Mouse (Mus musculus): ENCODE measurements around the gene Ube2c. TPM values are rescaled to one million over a fixed set of nuclear protein-coding genes. Genes with fewer than 3 reads are reported as not detected.

Ube2c gene
- total and polyA plus RNA-seq, 3 experiments: 1.5 to 7.3 (median 4.2) TPM

DNA sequence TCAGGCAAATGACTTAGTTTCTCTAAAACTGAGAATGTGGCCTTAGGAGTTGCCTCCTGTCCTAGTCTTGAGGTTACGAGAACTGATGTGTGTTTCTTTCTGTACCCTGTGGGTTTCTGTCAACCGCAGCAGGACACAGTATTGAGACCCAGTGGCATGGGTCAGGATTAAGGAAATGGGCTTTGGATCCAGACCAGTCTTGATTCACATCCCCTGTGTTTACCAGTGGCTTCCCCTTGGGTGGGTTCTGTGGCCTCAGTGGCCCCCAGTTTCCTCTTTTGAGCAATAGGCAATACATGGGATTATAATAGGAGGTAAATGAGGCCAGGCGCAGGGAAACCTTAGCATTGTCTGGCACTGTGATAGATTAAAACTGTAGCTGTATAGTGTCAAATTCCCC, 17.3 kb downstream of the Ube2c start:
- no peak for TF ChIP-seq CTCF (IDR thresholded peaks at IDR 0.05)
- no peak for TF ChIP-seq EP300 (IDR thresholded peaks at IDR 0.05; ENCODE audit: insufficient read depth, low read depth, low read length)
- TF ChIP-seq POLR2A (IDR thresholded peaks at IDR 0.05; ENCODE audit: insufficient read depth, low read depth, low read length): no peak
- 78% methylated on average over 3 of the region's 3 CpGs for WGBS
- Histone ChIP-seq H3K27ac (peak overlapping the region; percentile 94), H3K9ac (ENCODE audit: low read depth, low read length) (no peak overlapping the region), H3K27me3 (ENCODE audit: control insufficient read depth, insufficient read depth, low read length) (no peaks in the 10 kb centered on the region), H3K79me2 (replicated peaks; ENCODE audit: control insufficient read depth, insufficient read depth, low read length) (no peaks in the 10 kb centered on the region), H3K36me3 (ENCODE audit: control insufficient read depth, insufficient read depth, low read length) (peaks cover 3% of the 10 kb centered on the region; the same call in 1 of the 2 replicates), H3K4me3 (peak overlapping the region; percentile 88; the same call in 1 of the 2 replicates), H3K4me1 (ENCODE audit: control insufficient read depth, insufficient read depth, low read length) (peaks cover 12% of the 10 kb centered on the region)
- peak in 1 of 2 experiments; percentile 21 for DNase-seq
- intact Hi-C loops (cut with DNase I): loop anchor here (5.0 kb wide), 1 partner anchor 40 kb away; the partner anchor contains the start of genes Dnttip1 and Wfdc3

DNA sequence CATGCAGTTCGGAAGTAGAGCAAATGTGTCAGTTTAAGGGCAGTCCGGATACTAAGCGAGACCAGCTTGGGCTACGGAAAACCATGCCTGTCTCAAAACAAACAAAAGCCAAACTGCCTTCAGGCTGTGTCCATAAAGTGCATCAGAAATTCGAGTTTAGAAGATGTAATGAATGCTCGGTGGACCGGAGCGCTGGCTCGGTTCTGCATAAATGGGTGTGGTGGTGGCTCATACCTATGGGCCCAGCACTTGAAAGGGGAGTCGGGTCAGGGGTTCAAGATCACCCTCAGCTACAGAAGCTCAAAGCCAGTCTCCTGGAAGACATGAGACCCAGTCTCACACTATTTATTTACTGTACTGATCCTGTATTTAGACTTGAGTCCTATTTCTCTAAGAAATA, 18.1 kb downstream of the Ube2c start:
- no peaks in the 10 kb centered on the region for H3K27me3 ChIP-seq (ENCODE audit: control insufficient read depth, insufficient read depth, low read length)
- H3K27ac ChIP-seq: no peak overlapping the region

DNA sequence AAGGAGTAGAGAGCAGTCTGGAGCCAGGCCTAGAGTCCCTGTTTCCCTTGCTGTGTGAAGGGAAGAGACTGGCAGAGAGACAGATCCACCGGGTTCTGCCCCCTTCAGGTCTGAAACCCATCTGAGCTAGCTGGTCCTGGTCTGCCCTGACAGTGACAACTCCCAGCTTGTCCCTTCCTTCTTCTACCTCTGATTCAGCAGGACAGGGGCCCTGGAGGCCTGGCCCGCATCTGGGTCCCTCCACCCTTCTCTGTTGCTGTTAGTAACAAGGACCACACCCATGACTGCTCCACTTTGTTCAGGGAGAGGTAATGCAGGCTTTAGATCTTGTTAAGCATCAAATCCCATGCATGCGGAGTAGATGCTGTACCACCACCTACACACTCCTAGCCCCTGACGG, 18.7 kb downstream of the Ube2c start:
- Histone ChIP-seq H3K9ac (ENCODE audit: low read depth, low read length) (no peak overlapping the region), H3K27me3 (ENCODE audit: control insufficient read depth, insufficient read depth, low read length) (no peaks in the 10 kb centered on the region), H3K4me3 (no peak overlapping the region), H3K4me1 (ENCODE audit: control insufficient read depth, insufficient read depth, low read length) (peaks cover 13% of the 10 kb centered on the region), H3K27ac (no peak overlapping the region), H3K36me3 (ENCODE audit: control insufficient read depth, insufficient read depth, low read length) (peaks cover 3% of the 10 kb centered on the region; the same call in 1 of the 2 replicates), H3K79me2 (replicated peaks; ENCODE audit: control insufficient read depth, insufficient read depth, low read length) (no peaks in the 10 kb centered on the region)
- intact Hi-C loops (cut with DNase I): loop anchor here (5.0 kb wide), 1 partner anchor 41 kb away; the partner anchor contains the start of genes Dnttip1 and Wfdc3
- peak in 1 of 2 experiments; percentile 31 for DNase-seq
- 63% methylated on average over 4 of the region's 4 CpGs for WGBS
- TF ChIP-seq EP300 (IDR thresholded peaks at IDR 0.05; ENCODE audit: insufficient read depth, low read depth, low read length): no peak
- TF ChIP-seq POLR2A (IDR thresholded peaks at IDR 0.05; ENCODE audit: insufficient read depth, low read depth, low read length): no peak
- TF ChIP-seq CTCF (IDR thresholded peaks at IDR 0.05): no peak

More for the DNA sequence above, 18.1 kb downstream of the Ube2c start:
- peaks cover 12% of the 10 kb centered on the region for H3K4me1 ChIP-seq (ENCODE audit: control insufficient read depth, insufficient read depth, low read length)
- no peak overlapping the region for H3K9ac ChIP-seq (ENCODE audit: low read depth, low read length)
- H3K79me2 ChIP-seq (replicated peaks; ENCODE audit: control insufficient read depth, insufficient read depth, low read length): no peaks in the 10 kb centered on the region
- no peak for DNase-seq
- peaks cover 3% of the 10 kb centered on the region; the same call in 1 of the 2 replicates for H3K36me3 ChIP-seq (ENCODE audit: control insufficient read depth, insufficient read depth, low read length)
- 68% methylated on average over 10 of the region's 10 CpGs for WGBS
- intact Hi-C loops (cut with DNase I): loop anchor here (5.0 kb wide), 1 partner anchor 40 kb away; the partner anchor contains the start of genes Dnttip1 and Wfdc3
- no peak overlapping the region for H3K4me3 ChIP-seq
- TF ChIP-seq POLR2A (IDR thresholded peaks at IDR 0.05; ENCODE audit: insufficient read depth, low read depth, low read length): no peak
- no peak for TF ChIP-seq EP300 (IDR thresholded peaks at IDR 0.05; ENCODE audit: insufficient read depth, low read depth, low read length)
- TF ChIP-seq CTCF (IDR thresholded peaks at IDR 0.05): no peak

DNA sequence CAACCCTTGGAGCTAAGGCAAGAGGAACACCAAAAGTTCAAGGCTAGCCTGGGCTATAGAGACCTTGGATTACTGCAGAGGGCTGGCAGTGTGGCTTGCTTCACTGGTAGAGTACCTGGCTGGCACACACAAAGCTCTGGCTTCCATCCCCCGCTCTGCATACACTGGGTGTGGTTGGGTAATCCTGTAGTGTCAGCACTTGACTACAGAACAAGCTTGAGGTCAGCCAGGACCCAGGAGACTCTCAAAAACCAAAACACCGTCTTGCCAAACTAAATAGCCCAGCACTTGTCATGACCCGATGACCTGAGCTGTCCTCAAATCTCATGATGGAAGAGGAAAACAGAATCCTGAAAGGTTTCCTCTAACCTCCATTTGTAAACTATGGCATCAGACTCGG, 20.8 kb downstream of the Ube2c start:
- intact Hi-C loops (cut with DNase I): no loop called here
- no peak overlapping the region for H3K9ac ChIP-seq (ENCODE audit: low read depth, low read length)
- H3K79me2 ChIP-seq (replicated peaks; ENCODE audit: control insufficient read depth, insufficient read depth, low read length): no peaks in the 10 kb centered on the region
- no peaks in the 10 kb centered on the region for H3K27me3 ChIP-seq (ENCODE audit: control insufficient read depth, insufficient read depth, low read length)
- TF ChIP-seq POLR2A (IDR thresholded peaks at IDR 0.05; ENCODE audit: insufficient read depth, low read depth, low read length) (no peak), EP300 (IDR thresholded peaks at IDR 0.05; ENCODE audit: insufficient read depth, low read depth, low read length) (no peak), CTCF (IDR thresholded peaks at IDR 0.05) (no peak)
- no peak overlapping the region for H3K27ac ChIP-seq
- peaks cover 5% of the 10 kb centered on the region for H3K36me3 ChIP-seq (ENCODE audit: control insufficient read depth, insufficient read depth, low read length)
- peaks cover 11% of the 10 kb centered on the region for H3K4me1 ChIP-seq (ENCODE audit: control insufficient read depth, insufficient read depth, low read length)
- no peak overlapping the region for H3K4me3 ChIP-seq
- peak in 1 of 2 experiments; percentile 36 for DNase-seq
- 53% methylated on average over 4 of the region's 4 CpGs for WGBS

DNA sequence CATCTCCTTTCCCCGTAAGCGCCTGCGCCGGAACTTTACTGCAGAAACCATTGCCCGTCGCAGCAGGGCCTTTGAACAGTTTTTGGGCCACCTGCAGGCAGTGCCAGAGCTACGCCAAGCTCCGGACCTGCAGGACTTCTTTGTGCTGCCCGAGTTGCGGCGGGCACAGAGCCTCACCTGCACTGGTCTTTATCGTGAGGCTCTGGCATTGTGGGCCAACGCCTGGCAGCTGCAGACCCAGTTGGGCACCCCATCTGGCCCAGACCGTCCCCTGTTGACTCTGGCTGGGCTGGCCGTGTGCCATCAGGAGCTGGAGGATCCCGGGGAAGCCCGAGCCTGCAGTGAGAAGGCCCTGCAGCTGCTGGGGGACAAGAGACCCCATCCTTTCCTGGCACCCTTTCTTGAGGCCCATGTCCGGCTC, 22.2 kb downstream of the Ube2c start:
- no peak overlapping the region for H3K9ac ChIP-seq (ENCODE audit: low read depth, low read length)
- H3K27me3 ChIP-seq (ENCODE audit: control insufficient read depth, insufficient read depth, low read length): no peaks in the 10 kb centered on the region
- no peak overlapping the region for H3K27ac ChIP-seq
- peaks cover 7% of the 10 kb centered on the region for H3K4me1 ChIP-seq (ENCODE audit: control insufficient read depth, insufficient read depth, low read length)
- no peak for TF ChIP-seq EP300 (IDR thresholded peaks at IDR 0.05; ENCODE audit: insufficient read depth, low read depth, low read length)
- no peak for TF ChIP-seq POLR2A (IDR thresholded peaks at IDR 0.05; ENCODE audit: insufficient read depth, low read depth, low read length)
- no peak for TF ChIP-seq CTCF (IDR thresholded peaks at IDR 0.05)
- peak in 1 of 2 experiments; percentile 26 for DNase-seq
- intact Hi-C loops (cut with DNase I): no loop called here
- no peaks in the 10 kb centered on the region for H3K79me2 ChIP-seq (replicated peaks; ENCODE audit: control insufficient read depth, insufficient read depth, low read length)
- WGBS: 77% methylated on average over 18 of the region's 18 CpGs
- H3K4me3 ChIP-seq: no peak overlapping the region
- H3K36me3 ChIP-seq (ENCODE audit: control insufficient read depth, insufficient read depth, low read length): peaks cover 5% of the 10 kb centered on the region

DNA sequence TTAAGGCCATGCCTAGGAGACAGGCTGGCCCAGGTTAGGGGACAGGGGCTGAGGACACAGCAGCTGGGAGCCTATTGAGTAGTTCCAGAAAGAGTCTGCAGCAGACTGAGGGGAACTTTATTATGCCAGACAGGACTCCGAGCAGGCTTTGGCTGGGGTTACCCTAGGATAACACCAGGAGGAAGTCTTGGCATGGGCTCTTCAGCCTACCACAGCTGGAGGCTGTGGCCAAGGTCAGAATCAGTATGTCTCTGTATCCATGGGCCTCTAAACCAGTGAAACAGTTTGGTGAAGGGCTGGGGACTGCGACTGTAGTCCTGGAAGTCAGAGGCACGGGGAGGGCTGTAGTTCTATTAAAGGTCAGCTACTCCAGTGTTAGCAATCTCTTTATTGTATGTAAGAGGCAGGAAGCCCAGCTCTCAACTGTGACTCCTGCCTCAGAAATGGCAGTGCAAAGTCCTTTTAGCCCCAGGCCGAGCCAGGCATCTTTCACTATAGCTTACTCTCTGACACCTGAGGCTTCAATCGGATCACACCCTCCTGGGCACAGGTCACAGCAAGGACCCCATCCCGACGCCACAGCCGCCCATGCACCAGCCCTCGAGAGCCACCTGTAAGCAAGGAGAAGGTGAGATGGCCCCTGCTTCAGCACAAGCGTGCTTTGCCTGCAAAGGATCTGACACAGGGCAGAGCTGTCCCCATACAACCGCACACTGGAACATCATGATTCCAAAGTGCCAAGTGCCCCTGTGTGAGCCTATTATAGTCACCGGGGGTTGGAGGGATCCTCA, 22.9 kb downstream of the Ube2c start:
- intact Hi-C loops (cut with DNase I): no loop called here
- DNase-seq: peak in 1 of 2 experiments; percentile 26
- Histone ChIP-seq H3K4me3 (no peak overlapping the region), H3K36me3 (ENCODE audit: control insufficient read depth, insufficient read depth, low read length) (peaks cover 2% of the 10 kb centered on the region; the same call in 1 of the 2 replicates), H3K27ac (no peak overlapping the region), H3K4me1 (ENCODE audit: control insufficient read depth, insufficient read depth, low read length) (peaks cover 4% of the 10 kb centered on the region), H3K9ac (ENCODE audit: low read depth, low read length) (no peak overlapping the region), H3K79me2 (replicated peaks; ENCODE audit: control insufficient read depth, insufficient read depth, low read length) (no peaks in the 10 kb centered on the region), H3K27me3 (ENCODE audit: control insufficient read depth, insufficient read depth, low read length) (no peaks in the 10 kb centered on the region)
- no peak for TF ChIP-seq CTCF (IDR thresholded peaks at IDR 0.05)
- no peak for TF ChIP-seq EP300 (IDR thresholded peaks at IDR 0.05; ENCODE audit: insufficient read depth, low read depth, low read length)
- no peak for TF ChIP-seq POLR2A (IDR thresholded peaks at IDR 0.05; ENCODE audit: insufficient read depth, low read depth, low read length)
- 80% methylated on average over 12 of the region's 12 CpGs for WGBS

Data from heart, adult 2 months (tissue).